Mouse (Mus musculus): Measurements from ENCODE around the gene Npl. TPM values are rescaled to one million over a fixed set of nuclear protein-coding genes. Genes with fewer than 3 reads are reported as not detected.

Gene Npl
- polyA plus RNA-seq, 1 experiment = 10.0 TPM

DNA sequence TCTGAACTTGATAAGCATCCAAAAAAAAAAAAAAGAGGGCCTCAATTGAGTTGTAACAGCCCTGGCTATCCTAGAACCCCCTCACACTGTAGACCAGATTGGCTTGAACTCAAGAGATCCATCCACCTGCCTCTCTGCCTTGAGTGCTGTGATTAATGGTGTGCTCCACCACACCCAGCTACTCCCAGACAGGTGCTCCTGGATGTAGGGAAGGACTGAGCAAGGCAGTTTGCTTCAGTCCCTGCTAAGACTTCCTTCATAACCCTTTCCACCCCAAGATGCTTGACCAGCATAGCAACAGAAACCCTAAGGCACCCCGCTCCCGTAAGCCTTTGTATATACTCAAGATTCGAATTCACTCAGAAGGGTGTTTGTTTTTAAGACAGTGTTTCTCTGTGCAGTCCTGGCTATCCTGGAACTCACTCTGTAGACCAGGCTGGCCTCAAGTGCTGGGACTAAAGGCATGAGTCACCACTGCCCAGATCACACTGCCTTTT lies 96.7 kb downstream of the Npl start:
- peak overlapping the region; percentile 2 for H3K27ac ChIP-seq (ENCODE audit: insufficient read depth, low read length)

More for the DNA sequence above, 96.7 kb downstream of the Npl start:
- Histone ChIP-seq H3K36me3 (ENCODE audit: control insufficient read depth, insufficient read depth, low read length, poor library complexity, severe bottlenecking) (peaks cover 38% of the 10 kb centered on the region), H3K9me3 (replicated peaks; ENCODE audit: control insufficient read depth, insufficient read depth, low read length, poor library complexity, severe bottlenecking) (no peaks in the 10 kb centered on the region), H3K9ac (ENCODE audit: low read depth, poor library complexity, severe bottlenecking) (no peak overlapping the region), H3K4me1 (ENCODE audit: control insufficient read depth, insufficient read depth, low read length) (no peaks in the 10 kb centered on the region), H3K4me3 (ENCODE audit: low read depth, low read length) (no peak overlapping the region), H3K27me3 (ENCODE audit: control insufficient read depth, insufficient read depth, low read length, poor library complexity, severe bottlenecking) (no peaks in the 10 kb centered on the region)
- no peak for TF ChIP-seq CTCF (IDR thresholded peaks at IDR 0.05; ENCODE audit: low read depth, low read length)
- no peak for TF ChIP-seq POLR2A (IDR thresholded peaks at IDR 0.05; ENCODE audit: insufficient read depth, low read length)
- no peak for TF ChIP-seq EP300 (IDR thresholded peaks at IDR 0.05; ENCODE audit: insufficient read depth, low read depth, low read length)

Other genes with a start within 250 kb of the Npl start
- 195 and 233 TPM in 2 replicates for gene Lamc1, start 217.3 kb downstream of the Npl start, polyA plus RNA-seq (2011; ENCODE audit: insufficient read depth, insufficient read length, low read depth, missing spikeins)
- 2.7 and 2.9 TPM in 2 replicates for gene Shcbp1l, start 124.9 kb downstream of the Npl start, polyA plus RNA-seq (2011; ENCODE audit: insufficient read depth, insufficient read length, low read depth, missing spikeins)
- 257 and 282 TPM in 2 replicates for gene Dhx9, start 62.4 kb downstream of the Npl start, polyA plus RNA-seq (2011; ENCODE audit: insufficient read depth, insufficient read length, low read depth, missing spikeins)
- gene Rgs8, start 103.0 kb upstream of the Npl start, polyA plus RNA-seq (2011; ENCODE audit: insufficient read depth, insufficient read length, low read depth, missing spikeins) = 0.10 TPM in 1 of 2 replicates, not detected in the other
- 5.7 and 5.8 TPM in 2 replicates for gene Rgs16, start 190.3 kb upstream of the Npl start, polyA plus RNA-seq (2011; ENCODE audit: insufficient read depth, insufficient read length, low read depth, missing spikeins)
- gene Rnasel, start 199.4 kb upstream of the Npl start, polyA plus RNA-seq (2011; ENCODE audit: insufficient read depth, insufficient read length, low read depth, missing spikeins) = 0.90 and 1.1 TPM in 2 replicates